Mouse (Mus musculus): Measurements from ENCODE around the gene Slc25a19. TPM values are rescaled to one million over a fixed set of nuclear protein-coding genes. Genes with fewer than 3 reads are reported as not detected.
A peak's percentile ranks its signal among the peaks of the same experiment; 100 is the strongest.

The Slc25a19 gene
- total RNA-seq, 2 experiments from 2014 or later = 57.2 to 59.5 TPM

- DNase-seq (ENCODE audit: extremely low spot score in 1 of 2, low spot score in 2 of 2) = no peak
- Histone ChIP-seq H3K4me3 (no peak overlapping the region), H3K27ac (no peak overlapping the region)
- no peak for TF ChIP-seq CTCF (IDR thresholded peaks at IDR 0.05)
- intact Hi-C loops (cut with DNase I) = no loop called here
These were observed 12.8 kb downstream of the Slc25a19 start for GRCm38 (mm10) chr11:115615108-115615825.

DNA sequence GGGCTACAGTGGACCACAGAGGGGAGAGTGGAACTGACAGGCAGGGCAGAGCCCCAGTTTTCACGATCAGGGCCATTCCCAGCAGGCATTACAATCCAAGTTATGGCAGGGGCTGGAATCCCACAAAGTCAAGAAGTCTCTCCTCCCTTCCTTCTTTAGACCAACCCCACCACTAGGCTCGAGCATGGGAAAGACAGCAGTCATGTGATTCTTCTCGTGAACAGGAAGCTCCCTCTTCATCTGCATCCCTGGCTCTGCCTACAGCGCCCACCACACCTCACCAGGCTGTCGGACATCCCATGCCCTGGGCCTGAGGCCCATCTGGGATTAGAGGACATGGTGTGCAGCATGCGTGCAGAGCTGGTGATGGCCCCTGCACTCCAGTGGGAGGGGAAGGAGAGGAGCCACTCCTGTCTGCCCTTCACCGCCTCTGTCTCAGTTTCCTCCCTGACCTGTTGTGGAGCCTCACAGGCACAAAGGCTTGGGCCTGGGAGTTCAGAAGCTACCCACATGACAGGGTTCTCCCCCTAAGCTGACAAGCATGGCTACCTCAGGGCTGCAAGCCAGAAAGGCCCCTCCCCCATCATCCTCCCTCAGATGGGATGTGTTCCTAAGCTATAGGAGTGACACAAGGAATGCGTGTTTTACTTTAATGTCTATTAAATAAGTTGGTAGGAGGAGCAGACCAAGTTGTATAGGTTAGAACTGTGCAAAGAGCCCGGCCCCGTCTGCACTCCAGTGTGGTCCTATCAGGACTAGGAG is 13.6 kb downstream of the Slc25a19 start:
- Histone ChIP-seq H3K27ac (no peak overlapping the region), H3K4me3 (no peak overlapping the region)
- intact Hi-C loops (cut with DNase I) = no loop called here
- no peak for DNase-seq (ENCODE audit: extremely low spot score in 1 of 2, low spot score in 2 of 2)
- no peak for TF ChIP-seq CTCF (IDR thresholded peaks at IDR 0.05)

GRCm38 (mm10) chr11:115613138-115613945 is 14.8 kb downstream of the Slc25a19 start:
- Histone ChIP-seq H3K27ac (peak overlapping the region; percentile 97), H3K4me3 (peak overlapping the region; percentile 80)
- no peak for TF ChIP-seq CTCF (IDR thresholded peaks at IDR 0.05)
- no peak for DNase-seq (ENCODE audit: extremely low spot score in 1 of 2, low spot score in 2 of 2)
- intact Hi-C loops (cut with DNase I) = no loop called here

DNA sequence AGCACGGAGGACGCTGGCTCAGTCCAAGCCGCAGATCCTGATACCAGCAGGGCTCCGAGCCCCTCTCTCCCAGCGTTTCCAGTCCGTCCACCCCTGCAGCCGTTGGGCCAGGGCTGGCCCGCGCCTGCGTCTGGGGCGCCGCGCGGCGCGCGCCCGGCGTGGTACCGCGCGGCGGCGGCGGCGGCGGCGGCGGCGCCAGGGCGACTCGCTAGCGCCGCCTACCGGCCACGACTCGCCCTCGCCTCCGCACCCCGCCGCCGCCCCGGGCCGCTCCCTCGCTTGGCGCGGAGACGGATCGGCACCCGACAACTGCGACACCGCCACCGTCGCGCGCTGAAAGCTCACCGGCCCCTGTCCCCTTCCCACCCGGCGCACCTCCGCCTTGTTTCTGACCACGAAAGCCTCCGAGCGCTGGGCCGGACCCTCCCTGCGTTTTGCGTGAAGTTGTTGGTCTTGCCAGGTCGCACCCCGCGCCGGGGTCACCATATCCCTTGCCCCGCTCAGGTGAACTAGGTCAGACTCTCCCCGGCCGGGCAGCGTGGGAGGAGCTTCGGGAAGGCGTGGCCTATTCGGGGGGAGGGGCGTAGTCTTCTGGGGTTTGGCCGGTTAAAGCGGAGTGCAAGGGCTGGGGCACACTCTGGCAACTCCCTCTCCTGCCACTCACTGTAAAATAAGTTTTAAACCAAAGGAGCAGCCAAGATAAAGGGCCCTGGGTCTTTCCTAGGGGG is 15.5 kb downstream of the Slc25a19 start, which contains the start of gene Mif4gd:
Gene Mif4gd (minus strand): TSS at position 560 of the 728 bp plus-strand sequence.
- Histone ChIP-seq H3K27ac (peak within 1 kb of the TSS; percentile 97), H3K4me3 (peak within 1 kb of the TSS; percentile 80)
- intact Hi-C loops (cut with DNase I) = no loop called here
- peak; percentile 67 to 77 for DNase-seq (ENCODE audit: extremely low spot score in 1 of 2, low spot score in 2 of 2)
- peak; percentile 60 for TF ChIP-seq CTCF (IDR thresholded peaks at IDR 0.05)

GRCm38 (mm10) chr11:115612059-115612409 is 16.1 kb downstream of the Slc25a19 start:
- Histone ChIP-seq H3K4me3 (peak overlapping the region; percentile 80), H3K27ac (peak overlapping the region; percentile 88)
- DNase-seq (ENCODE audit: extremely low spot score in 1 of 2, low spot score in 2 of 2) = peak; percentile 54 to 59
- intact Hi-C loops (cut with DNase I) = no loop called here
- TF ChIP-seq CTCF (IDR thresholded peaks at IDR 0.05) = no peak; the same call in 1 of the 2 replicates

GRCm38 (mm10) chr11:115611173-115611572 is 16.9 kb downstream of the Slc25a19 start:
- H3K27ac ChIP-seq = no peak overlapping the region

GRCm38 (mm10) chr11:115609576-115609975 is 18.5 kb downstream of the Slc25a19 start:
- no peak for TF ChIP-seq CTCF (IDR thresholded peaks at IDR 0.05)
- H3K27ac ChIP-seq = no peak overlapping the region
- intact Hi-C loops (cut with DNase I) = no loop called here
- no peak for DNase-seq (ENCODE audit: extremely low spot score in 1 of 2, low spot score in 2 of 2)
- no peak overlapping the region for H3K4me3 ChIP-seq

More at GRCm38 (mm10) chr11:115611173-115611572, 16.9 kb downstream of the Slc25a19 start:
- TF ChIP-seq CTCF (IDR thresholded peaks at IDR 0.05) = no peak
- no peak overlapping the region for H3K4me3 ChIP-seq
- no peak for DNase-seq (ENCODE audit: extremely low spot score in 1 of 2, low spot score in 2 of 2)
- intact Hi-C loops (cut with DNase I) = no loop called here

DNA sequence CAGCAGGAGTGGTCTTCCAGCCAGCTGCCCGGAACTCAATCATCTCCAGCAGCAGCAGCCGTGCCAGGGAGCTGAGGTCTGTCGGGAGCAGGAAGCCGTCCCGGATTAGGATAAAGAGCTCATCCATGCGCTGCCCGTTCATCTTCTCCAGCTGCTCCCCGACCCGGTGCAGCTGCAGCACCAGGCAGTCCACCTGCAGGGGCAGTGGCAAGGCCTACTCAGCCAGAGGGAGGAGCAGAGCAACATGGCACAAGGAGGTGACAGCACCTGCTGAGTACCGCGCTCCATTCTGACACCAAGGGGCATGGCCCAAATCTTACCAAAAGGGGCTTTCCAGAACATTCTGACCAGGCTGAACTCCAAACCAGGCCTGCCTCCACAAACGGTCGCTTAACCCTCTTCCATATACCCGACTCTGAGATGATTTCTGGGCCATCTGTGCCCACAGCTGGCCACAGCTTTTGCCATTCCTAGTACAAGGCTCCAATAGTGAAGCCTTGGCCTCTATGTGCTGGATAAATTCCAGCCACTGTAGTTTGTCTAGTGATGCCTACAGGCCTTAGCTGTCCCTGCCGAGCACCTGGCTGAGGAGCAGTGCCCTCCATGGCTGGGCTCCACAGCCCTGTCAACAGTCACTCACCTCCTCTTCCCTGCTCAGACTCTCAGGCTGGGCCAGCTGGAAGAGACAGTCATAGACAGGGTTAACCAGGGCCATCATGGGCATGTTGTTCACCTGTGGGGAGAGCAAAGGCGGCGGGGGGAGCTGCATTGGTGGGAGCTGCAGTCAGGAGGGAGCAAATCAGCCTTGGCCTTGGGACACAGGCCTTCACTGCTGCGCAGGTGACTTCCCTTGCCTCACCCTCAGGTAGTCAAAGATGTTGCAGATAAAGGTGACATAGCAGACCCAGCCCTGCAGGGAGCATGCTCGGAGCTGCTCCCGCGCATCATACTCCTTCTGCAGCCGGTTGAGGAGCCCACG is 19.4 kb downstream of the Slc25a19 start:
- no peak overlapping the region for H3K4me3 ChIP-seq
- no peak overlapping the region for H3K27ac ChIP-seq
- intact Hi-C loops (cut with DNase I) = no loop called here
- TF ChIP-seq CTCF (IDR thresholded peaks at IDR 0.05) = no peak
- DNase-seq (ENCODE audit: extremely low spot score in 1 of 2, low spot score in 2 of 2) = peak in 1 of 2 experiments; percentile 32

GRCm38 (mm10) chr11:115606733-115607132 is 21.4 kb downstream of the Slc25a19 start:
- Histone ChIP-seq H3K4me3 (no peak overlapping the region), H3K27ac (no peak overlapping the region)
- intact Hi-C loops (cut with DNase I) = no loop called here
- DNase-seq (ENCODE audit: extremely low spot score in 1 of 2, low spot score in 2 of 2) = no peak
- TF ChIP-seq CTCF (IDR thresholded peaks at IDR 0.05) = no peak

- DNase-seq (ENCODE audit: extremely low spot score in 1 of 2, low spot score in 2 of 2) = no peak
- no peak for TF ChIP-seq CTCF (IDR thresholded peaks at IDR 0.05)
- Histone ChIP-seq H3K4me3 (peak overlapping the region; percentile 99), H3K27ac (peak overlapping the region; percentile 99)
- intact Hi-C loops (cut with DNase I) = loop anchor here (5.0 kb wide), 1 partner anchor 122 kb away; no protein-coding TSS in a partner anchor
These were observed 23.8 kb downstream of the Slc25a19 start for GRCm38 (mm10) chr11:115604304-115604696.
